Mouse (Mus musculus): Measurements from ENCODE around the gene Pnck. TPM values are rescaled to one million over a fixed set of nuclear protein-coding genes. Genes with fewer than 3 reads are reported as not detected.

Gene Pnck
- 2.8 and 3.2 TPM in 2 replicates for polyA plus RNA-seq (2012; rRNA removed)

GRCm38 (mm10) chrX:73659575-73660283 is at the start of gene Pnck:
Pnck (minus strand) TSS chrX:73660117.
- Histone ChIP-seq H3K36me3 (ENCODE audit: control insufficient read depth, insufficient read depth, low read length) (no peaks in the 10 kb centered on the region), H3K27ac (ENCODE audit: insufficient read depth, low read length) (no peak within 1 kb of the TSS), H3K4me1 (ENCODE audit: control insufficient read depth, insufficient read depth, insufficient read length) (peaks cover 3% of the 10 kb centered on the region), H3K4me3 (ENCODE audit: extremely low read depth, insufficient read depth, insufficient read length) (peak within 1 kb of the TSS; percentile 37), H3K27me3 (ENCODE audit: control insufficient read depth, insufficient read depth, low read length) (no peaks in the 10 kb centered on the region)
- no peak for DNase-seq (ENCODE audit: low read depth in 1 of 2, low spot score in 2 of 2)
- TF ChIP-seq POLR2A (IDR thresholded peaks at IDR 0.05; ENCODE audit: low read depth, low read length) (no peak), CTCF (IDR thresholded peaks at IDR 0.05; ENCODE audit: extremely low read depth, insufficient read depth, insufficient read length, insufficient replicate concordance) (no peak)
- WGBS: 35% methylated on average over 56 of the region's 57 CpGs

GRCm38 (mm10) chrX:73700472-73700871 is 40.6 kb upstream of the Pnck start:
- Histone ChIP-seq H3K27me3 (ENCODE audit: control insufficient read depth, insufficient read depth, low read length) (no peaks in the 10 kb centered on the region), H3K4me3 (ENCODE audit: extremely low read depth, insufficient read depth, insufficient read length) (no peak overlapping the region), H3K36me3 (ENCODE audit: control insufficient read depth, insufficient read depth, low read length) (peaks cover 3% of the 10 kb centered on the region; the same call in 1 of the 2 replicates), H3K4me1 (ENCODE audit: control insufficient read depth, insufficient read depth, insufficient read length) (no peaks in the 10 kb centered on the region), H3K27ac (ENCODE audit: insufficient read depth, low read length) (no peak overlapping the region)
- no peak for DNase-seq (ENCODE audit: low read depth in 1 of 2, low spot score in 2 of 2)
- TF ChIP-seq CTCF (IDR thresholded peaks at IDR 0.05; ENCODE audit: extremely low read depth, insufficient read depth, insufficient read length, insufficient replicate concordance) (no peak), POLR2A (IDR thresholded peaks at IDR 0.05; ENCODE audit: low read depth, low read length) (no peak)
- 84% methylated on average over 1 of the region's 1 CpGs for WGBS

- peaks cover 19% of the 10 kb centered on the region for H3K36me3 ChIP-seq (ENCODE audit: control insufficient read depth, insufficient read depth, low read length)
- peak; percentile 8 to 27 for DNase-seq (ENCODE audit: low read depth in 1 of 2, low spot score in 2 of 2)
Observed at GRCm38 (mm10) chrX:73690917-73691629, 31.2 kb upstream of the Pnck start.

GRCm38 (mm10) chrX:73685629-73686028 is 25.7 kb upstream of the Pnck start:
- WGBS: 78% methylated on average over 3 of the region's 3 CpGs

More at GRCm38 (mm10) chrX:73690917-73691629, 31.2 kb upstream of the Pnck start:
- no peaks in the 10 kb centered on the region for H3K27me3 ChIP-seq (ENCODE audit: control insufficient read depth, insufficient read depth, low read length)
- no peak overlapping the region for H3K4me3 ChIP-seq (ENCODE audit: extremely low read depth, insufficient read depth, insufficient read length)
- no peaks in the 10 kb centered on the region for H3K4me1 ChIP-seq (ENCODE audit: control insufficient read depth, insufficient read depth, insufficient read length)
- WGBS: 58% methylated on average over 5 of the region's 5 CpGs
- TF ChIP-seq POLR2A (IDR thresholded peaks at IDR 0.05; ENCODE audit: low read depth, low read length) (no peak), CTCF (IDR thresholded peaks at IDR 0.05; ENCODE audit: extremely low read depth, insufficient read depth, insufficient read length, insufficient replicate concordance) (peak; percentile 39; the same call in 1 of the 2 replicates)
- no peak overlapping the region for H3K27ac ChIP-seq (ENCODE audit: insufficient read depth, low read length)

GRCm38 (mm10) chrX:73684978-73685377 is 25.1 kb upstream of the Pnck start:
- TF ChIP-seq POLR2A (IDR thresholded peaks at IDR 0.05; ENCODE audit: low read depth, low read length): no peak
- TF ChIP-seq CTCF (IDR thresholded peaks at IDR 0.05; ENCODE audit: extremely low read depth, insufficient read depth, insufficient read length, insufficient replicate concordance): no peak
- H3K27ac ChIP-seq (ENCODE audit: insufficient read depth, low read length): no peak overlapping the region
- DNase-seq (ENCODE audit: low read depth in 1 of 2, low spot score in 2 of 2): no peak
- H3K4me1 ChIP-seq (ENCODE audit: control insufficient read depth, insufficient read depth, insufficient read length): no peaks in the 10 kb centered on the region
- H3K36me3 ChIP-seq (ENCODE audit: control insufficient read depth, insufficient read depth, low read length): peaks cover 22% of the 10 kb centered on the region
- no peaks in the 10 kb centered on the region for H3K27me3 ChIP-seq (ENCODE audit: control insufficient read depth, insufficient read depth, low read length)
- H3K4me3 ChIP-seq (ENCODE audit: extremely low read depth, insufficient read depth, insufficient read length): no peak overlapping the region

More at GRCm38 (mm10) chrX:73685629-73686028, 25.7 kb upstream of the Pnck start:
- TF ChIP-seq CTCF (IDR thresholded peaks at IDR 0.05; ENCODE audit: extremely low read depth, insufficient read depth, insufficient read length, insufficient replicate concordance) (no peak), POLR2A (IDR thresholded peaks at IDR 0.05; ENCODE audit: low read depth, low read length) (no peak)
- no peaks in the 10 kb centered on the region for H3K4me1 ChIP-seq (ENCODE audit: control insufficient read depth, insufficient read depth, insufficient read length)
- H3K27me3 ChIP-seq (ENCODE audit: control insufficient read depth, insufficient read depth, low read length): no peaks in the 10 kb centered on the region
- DNase-seq (ENCODE audit: low read depth in 1 of 2, low spot score in 2 of 2): no peak
- peaks cover 22% of the 10 kb centered on the region for H3K36me3 ChIP-seq (ENCODE audit: control insufficient read depth, insufficient read depth, low read length)
- no peak overlapping the region for H3K4me3 ChIP-seq (ENCODE audit: extremely low read depth, insufficient read depth, insufficient read length)
- H3K27ac ChIP-seq (ENCODE audit: insufficient read depth, low read length): no peak overlapping the region

- Histone ChIP-seq H3K36me3 (ENCODE audit: control insufficient read depth, insufficient read depth, low read length) (peaks cover 16% of the 10 kb centered on the region), H3K27me3 (ENCODE audit: control insufficient read depth, insufficient read depth, low read length) (no peaks in the 10 kb centered on the region), H3K27ac (ENCODE audit: insufficient read depth, low read length) (no peak overlapping the region), H3K4me3 (ENCODE audit: extremely low read depth, insufficient read depth, insufficient read length) (no peak overlapping the region), H3K4me1 (ENCODE audit: control insufficient read depth, insufficient read depth, insufficient read length) (no peaks in the 10 kb centered on the region)
- DNase-seq (ENCODE audit: low read depth in 1 of 2, low spot score in 2 of 2): no peak
- TF ChIP-seq POLR2A (IDR thresholded peaks at IDR 0.05; ENCODE audit: low read depth, low read length): no peak
- TF ChIP-seq CTCF (IDR thresholded peaks at IDR 0.05; ENCODE audit: extremely low read depth, insufficient read depth, insufficient read length, insufficient replicate concordance): no peak
- 91% methylated on average over 2 of the region's 2 CpGs for WGBS
Observed at GRCm38 (mm10) chrX:73684156-73684555, 24.2 kb upstream of the Pnck start.
